Mouse (Mus musculus) small intestine, adult 2 months (tissue): ENCODE measurements around the gene Il4ra. TPM values are rescaled to one million over a fixed set of nuclear protein-coding genes. Genes with fewer than 3 reads are reported as not detected.
A peak's percentile ranks its signal among the peaks of the same experiment; 100 is the strongest.

Source experiments
- H3K27ac ChIP-seq: fragments of 200-500 bp; 2 replicates; pipeline ENCODE4 v1.5.1; 2012; ENCODE audit warnings: low read depth, low read length, control low read depth, inconsistent platforms; ENCODE audit not compliant: insufficient read depth
- H3K27me3 ChIP-seq: fragments of 200-500 bp; 2 replicates; pipeline ENCODE4 v1.6.1; 2012; ENCODE audit warnings: mild to moderate bottlenecking, moderate library complexity, low read length, inconsistent platforms; ENCODE audit not compliant: control insufficient read depth, insufficient read depth
- H3K36me3 ChIP-seq: fragments of 200-500 bp; 2 replicates; pipeline ENCODE4 v1.6.1; 2012; ENCODE audit warnings: mild to moderate bottlenecking, low read length, control low read depth, inconsistent platforms; ENCODE audit not compliant: control insufficient read depth, insufficient read depth
- H3K4me1 ChIP-seq: fragments of 200-500 bp; 2 replicates; pipeline ENCODE4 v1.6.1; 2012; ENCODE audit warnings: low read length, inconsistent platforms, mixed read lengths; ENCODE audit not compliant: control insufficient read depth, insufficient read depth, insufficient read length
- H3K4me3 ChIP-seq: fragments of 200-500 bp; 2 replicates; pipeline ENCODE4 v1.5.1; 2012; ENCODE audit warnings: low read depth, mild to moderate bottlenecking, control low read depth, inconsistent platforms, low read length, moderate library complexity
- CTCF ChIP-seq: fragments of 200-500 bp; IDR thresholded peaks from 2 replicates; pipeline ENCODE4 v1.5.1; 2012; ENCODE audit warnings: low read depth, mild to moderate bottlenecking, control low read depth, inconsistent platforms, low read length, moderate library complexity, mixed read lengths; ENCODE audit not compliant: insufficient replicate concordance, insufficient read length; ENCODE audit errors: extremely low read depth
- POLR2A ChIP-seq: fragments of 200-500 bp; IDR thresholded peaks from 2 replicates; pipeline ENCODE4 v1.6.1; 2012; ENCODE audit warnings: low read depth, mild to moderate bottlenecking, control low read depth, inconsistent platforms, low read length, moderate library complexity
- WGBS: fragments of 180-500 bp; shearing (Covaris S2); methylation state at CpG from one replicate; pipeline ENCODE4 v1.1.7; 2018; 5-methylcytosine and 5-hydroxymethylcytosine counted together
- polyA plus RNA-seq: library from polyadenylated mRNA; depleted of rRNA; stranded (reverse); fragments of >200 nt; gene quantifications from 2 replicates; pipeline ENCODE4 v1.2.3, GENCODE M21; 2012

The Il4ra gene
- polyA plus RNA-seq, 1 experiment, result 51.7 TPM

DNA sequence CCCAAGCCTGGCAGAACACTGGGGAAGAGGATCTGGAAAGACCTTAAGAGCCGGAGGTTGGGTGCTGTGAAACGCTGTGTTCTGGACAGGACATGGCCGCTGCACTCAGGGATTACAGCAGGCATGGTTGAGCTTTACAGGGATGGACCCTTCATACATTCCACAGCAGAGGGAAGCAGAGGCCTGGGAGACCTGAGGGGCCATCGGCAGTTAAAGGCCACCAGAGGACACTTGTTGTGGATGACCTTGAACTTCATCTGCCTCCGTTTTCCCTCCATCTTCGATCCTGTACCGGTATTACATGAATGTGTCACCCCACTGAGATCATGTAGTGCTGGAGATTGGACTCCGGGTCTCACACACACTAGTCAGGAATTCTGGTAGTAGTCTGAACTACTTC is 2.0 kb upstream of the Il4ra start:
- TF ChIP-seq CTCF, result no peak
- no peak for TF ChIP-seq POLR2A
- Histone ChIP-seq H3K27ac (no peak overlapping the region; the same call in 1 of the 2 replicates), H3K27me3 (no peaks in the 10 kb centered on the region), H3K36me3 (no peaks in the 10 kb centered on the region), H3K4me1 (peaks cover 31% of the 10 kb centered on the region), H3K4me3 (no peak overlapping the region)
- WGBS, result 87% methylated on average over 8 of the region's 8 CpGs

DNA sequence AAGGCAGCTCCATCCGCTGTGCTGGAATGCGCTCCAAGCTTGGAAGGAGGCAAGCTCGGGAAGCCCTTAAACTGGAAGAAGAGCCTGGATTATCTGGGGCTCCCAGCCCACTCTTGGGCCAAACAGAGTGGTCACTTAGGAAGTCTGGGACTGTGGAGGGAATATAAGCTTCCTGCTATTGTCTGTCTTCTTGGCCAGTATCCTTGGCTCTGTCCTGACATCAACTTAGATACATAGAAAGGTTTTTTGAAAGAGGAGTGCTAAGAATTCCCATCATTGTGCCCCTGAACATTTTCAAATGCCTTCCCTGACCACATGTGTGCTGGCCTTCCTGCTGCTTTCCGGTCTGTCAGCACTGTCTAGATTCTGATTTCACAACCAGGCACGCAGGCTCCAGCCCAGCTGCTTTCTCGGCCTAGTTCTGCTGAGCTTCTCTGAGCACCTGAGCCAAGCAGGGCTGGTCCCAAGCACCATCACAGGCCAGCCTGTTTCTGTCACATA is 989 bp upstream of the Il4ra start:
- H3K4me3 ChIP-seq, result no peak overlapping the region
- no peaks in the 10 kb centered on the region for H3K27me3 ChIP-seq
- H3K36me3 ChIP-seq, result no peaks in the 10 kb centered on the region
- 71% methylated on average over 6 of the region's 6 CpGs for WGBS
- TF ChIP-seq CTCF, result no peak
- TF ChIP-seq POLR2A, result no peak
- peaks cover 36% of the 10 kb centered on the region for H3K4me1 ChIP-seq
- H3K27ac ChIP-seq, result peak overlapping the region; percentile 84

DNA sequence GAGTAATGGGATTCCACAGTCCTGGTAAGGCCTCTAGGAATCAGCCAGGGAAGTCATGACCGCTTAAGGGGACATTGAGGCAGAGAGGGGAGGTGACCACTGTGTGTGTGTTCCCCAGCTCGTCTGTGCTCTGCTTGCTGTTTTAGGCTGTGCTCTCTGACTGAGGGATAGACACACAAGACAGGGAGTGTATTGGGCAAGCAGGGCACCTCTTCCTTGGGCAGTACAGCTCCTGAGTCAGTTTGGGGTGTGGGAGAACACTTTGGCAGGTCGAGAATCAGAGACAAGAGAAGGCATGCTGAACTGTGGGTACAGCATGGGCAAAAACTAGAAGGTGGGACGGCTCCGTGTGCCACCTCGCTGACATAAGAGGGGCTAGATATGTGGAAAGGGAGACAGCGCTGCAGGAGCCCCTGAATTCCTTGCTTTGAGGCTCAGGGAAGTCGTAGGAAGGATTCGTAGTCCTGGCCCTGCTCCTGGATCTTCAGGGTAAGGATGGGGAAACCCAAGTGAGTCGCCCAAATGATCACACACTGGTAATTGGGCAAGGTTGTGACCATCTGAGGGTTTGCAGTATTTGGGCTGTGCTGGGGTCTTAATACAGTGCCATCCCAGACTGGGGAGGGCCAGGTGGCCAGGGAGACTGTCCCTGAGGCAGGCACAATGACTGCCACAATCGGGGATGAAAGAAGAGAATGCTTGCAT is 1.1 kb downstream of the Il4ra start:
- Histone ChIP-seq H3K27me3 (no peaks in the 10 kb centered on the region), H3K4me3 (peak overlapping the region; percentile 86), H3K4me1 (peaks cover 49% of the 10 kb centered on the region), H3K36me3 (no peaks in the 10 kb centered on the region), H3K27ac (peak overlapping the region; percentile 75)
- TF ChIP-seq POLR2A, result no peak
- WGBS, result 51% methylated on average over 11 of the region's 11 CpGs

DNA sequence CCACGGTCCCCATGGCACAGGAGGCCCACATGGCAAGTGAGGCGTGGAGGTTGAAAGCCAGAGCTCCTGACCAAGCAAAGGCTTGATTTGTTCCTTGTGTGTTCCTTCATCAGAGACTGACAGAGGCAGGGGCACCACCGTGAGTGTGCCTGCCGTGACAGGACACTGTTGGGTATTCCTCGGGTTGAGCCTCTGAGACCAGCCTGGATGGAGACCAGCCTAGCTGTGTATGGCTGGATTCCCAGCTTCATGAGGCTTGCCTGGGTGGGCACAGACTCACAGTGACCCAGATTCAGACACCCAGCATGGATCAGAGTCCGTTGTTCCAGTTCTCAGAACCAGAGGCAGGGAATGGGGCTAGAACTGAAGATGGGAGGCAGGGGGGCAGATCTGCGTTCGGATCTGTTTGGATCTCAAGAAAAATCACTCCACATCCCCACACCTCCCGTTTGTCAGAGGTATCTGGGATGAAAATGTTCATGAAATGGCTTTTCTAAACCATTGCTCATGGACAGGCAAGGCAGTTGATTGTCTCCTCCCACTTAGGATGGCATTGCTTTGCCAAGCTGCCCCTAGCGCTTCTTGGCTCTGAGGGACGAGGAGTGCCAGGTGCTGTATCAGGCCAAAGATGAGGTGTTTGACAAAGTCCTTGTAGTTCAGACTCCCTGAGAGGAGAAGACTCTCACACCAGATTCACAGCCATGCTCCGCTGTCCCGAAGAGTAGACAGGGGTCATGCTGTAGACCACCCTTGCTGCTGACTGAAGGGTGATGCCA is 1.9 kb downstream of the Il4ra start:
- peak overlapping the region; percentile 12 for H3K27ac ChIP-seq
- H3K4me1 ChIP-seq, result peaks cover 55% of the 10 kb centered on the region
- WGBS, result 55% methylated on average over 13 of the region's 13 CpGs
- no peaks in the 10 kb centered on the region for H3K27me3 ChIP-seq
- no peaks in the 10 kb centered on the region for H3K36me3 ChIP-seq
- TF ChIP-seq POLR2A (no peak), CTCF (no peak)
- H3K4me3 ChIP-seq, result peak overlapping the region; percentile 86

DNA sequence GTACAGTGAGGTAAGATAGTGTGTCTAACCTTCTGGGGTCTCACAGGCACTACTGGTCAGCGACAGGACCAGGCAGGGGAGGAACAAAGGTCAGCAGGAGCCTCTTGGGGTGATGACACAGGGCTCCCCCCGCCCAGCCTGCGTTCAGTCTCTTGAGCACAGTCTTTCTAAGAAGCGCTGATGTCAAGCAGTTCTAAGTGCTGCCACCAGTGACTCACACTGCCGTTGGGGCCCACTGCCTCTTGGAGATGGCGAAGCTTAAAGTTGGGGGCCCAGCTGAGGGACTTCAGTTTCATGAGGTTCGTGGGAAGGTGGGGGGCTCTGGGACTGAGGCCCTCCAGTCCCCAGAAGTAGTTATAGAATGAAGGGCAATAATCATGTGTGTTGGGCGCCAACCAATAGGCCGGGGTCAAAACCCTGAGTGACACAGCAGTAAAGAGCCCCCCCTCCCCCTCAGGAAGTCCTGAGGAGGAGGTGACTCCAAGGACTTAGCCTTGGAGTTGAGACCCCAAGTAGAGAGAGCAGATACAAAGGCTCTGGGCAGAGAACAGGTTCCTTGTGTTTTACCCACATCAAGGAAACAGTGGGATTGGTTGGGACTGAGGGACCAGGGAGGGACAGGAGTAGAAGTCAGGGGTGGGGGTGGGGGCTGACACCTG is 2.7 kb downstream of the Il4ra start:
- no peaks in the 10 kb centered on the region for H3K36me3 ChIP-seq
- peak overlapping the region; percentile 86 for H3K4me3 ChIP-seq
- H3K27ac ChIP-seq, result peak overlapping the region; percentile 31
- TF ChIP-seq CTCF (no peak), POLR2A (no peak)
- peaks cover 63% of the 10 kb centered on the region for H3K4me1 ChIP-seq
- no peaks in the 10 kb centered on the region for H3K27me3 ChIP-seq
- WGBS, result 72% methylated on average over 9 of the region's 9 CpGs

DNA sequence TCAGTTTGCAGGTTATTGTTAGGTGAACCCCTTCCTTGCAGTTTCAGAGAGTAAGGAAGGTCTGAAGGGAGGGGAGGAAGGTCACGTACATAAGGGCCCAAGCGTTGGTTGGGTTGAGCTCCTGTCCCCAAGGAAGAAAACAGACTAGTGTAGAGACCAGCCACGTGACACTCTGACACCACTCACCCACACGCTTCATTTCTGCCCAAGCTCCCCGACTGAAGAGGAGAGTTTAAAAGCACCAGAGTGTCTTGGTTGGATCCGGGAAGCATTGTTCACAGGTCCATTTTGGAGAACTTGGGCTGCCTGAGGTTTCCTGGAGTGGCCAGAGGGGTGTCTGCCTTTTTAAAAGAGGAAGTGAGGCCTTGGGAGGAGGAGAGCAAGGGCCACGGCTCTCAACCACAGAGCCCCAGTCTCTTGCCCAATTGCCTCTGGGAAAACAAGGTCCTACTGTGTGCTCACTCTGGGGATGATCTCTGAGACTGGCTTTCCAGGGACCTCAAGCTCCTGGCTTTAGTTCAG is 3.5 kb downstream of the Il4ra start:
- peaks cover 71% of the 10 kb centered on the region for H3K4me1 ChIP-seq
- peak overlapping the region; percentile 31 for H3K27ac ChIP-seq
- H3K4me3 ChIP-seq, result peak overlapping the region; percentile 32

More for the DNA sequence above, 3.5 kb downstream of the Il4ra start:
- TF ChIP-seq POLR2A (no peak), CTCF (no peak)
- WGBS, result 46% methylated on average over 7 of the region's 7 CpGs
- Histone ChIP-seq H3K36me3 (peaks cover 2% of the 10 kb centered on the region; the same call in 1 of the 2 replicates), H3K27me3 (no peaks in the 10 kb centered on the region)
